23 mouse cellular contexts compared by ENCODE assay signal in genomic region chr14:62453276-62453675, GRCm38 (mm10). TPM values are rescaled to one million over a fixed set of nuclear protein-coding genes. Genes with fewer than 3 reads are reported as not detected.
DNase-seq lines count a peak whose midpoint lies in the region; ATAC-seq and TF ChIP-seq lines count a peak whose summit lies in the region.
"Had no signal": no experiment of that assay in that cellular context is flagged by ENCODE, and none has a peak within 500 bp of the region (broad histone marks: within the 10 kb centered on the region; RNA-seq: fewer than 3 reads in every experiment).

No protein-coding gene starts in this region.

- TF ChIP-seq POLR2A in brain, embryonic 14.5 days (IDR thresholded peaks at IDR 0.05; ENCODE audit: borderline replicate concordance, extremely low read depth, insufficient read depth, insufficient read length, poor library complexity, severe bottlenecking) = no peak

- H3K27ac ChIP-seq in forebrain, embryonic 16.5 days (ENCODE audit: low read length) = peak overlapping the region; percentile 41
- H3K27ac ChIP-seq in forebrain, embryonic 14.5 days (ENCODE audit: low read depth, low read length) = no peak overlapping the region; the same call in 1 of the 2 replicates
- H3K27ac ChIP-seq: embryonic facial prominence, embryonic 13.5 days; hindbrain, embryonic 10.5 days had no signal

- no peaks in the 10 kb centered on the region for H3K36me3 ChIP-seq in forebrain, embryonic 16.5 days (ENCODE audit: control insufficient read depth, insufficient read depth)
- H3K36me3 ChIP-seq in forebrain, embryonic 14.5 days (ENCODE audit: control insufficient read depth, insufficient read depth, low read length) = no peaks in the 10 kb centered on the region
- H3K36me3 ChIP-seq: embryonic facial prominence, embryonic 13.5 days; hindbrain, embryonic 10.5 days; hindbrain, embryonic 15.5 days had no signal

- no peak for DNase-seq in forebrain, embryonic 14.5 days (ENCODE audit: low spot score)
- DNase-seq in adrenal gland, adult 2 months = peak; percentile 40
- peak; percentile 51 for DNase-seq in adrenal gland, postnatal 10 days
- peak; percentile 25 for DNase-seq in brain, embryonic 14.5 days (ENCODE audit: low read depth)
- no peak for DNase-seq in right cerebral cortex, adult 18-20 months
- no peak for DNase-seq in natural killer cell, adult 2 months (ENCODE audit: low spot score in 2 of 2)
- DNase-seq: cerebellum, adult 18-20 months; cerebellum, adult 9-11 months; cerebellum, postnatal 36 days; forebrain, postnatal 0 days; gastrocnemius, postnatal 25 days; kidney, adult 2 months had no signal

- no peak for ATAC-seq in forebrain, embryonic 16.5 days
- no peak for ATAC-seq in forebrain, embryonic 14.5 days
- ATAC-seq: activated CD4-positive, CD25-positive, alpha-beta regulatory T cell, adult 4 months; forebrain, postnatal 0 days; intestine, embryonic 16.5 days had no signal

- no peaks in the 10 kb centered on the region for H3K9me3 ChIP-seq in forebrain, embryonic 16.5 days (ENCODE audit: control insufficient read depth, low read length)
- H3K9me3 ChIP-seq in forebrain, embryonic 14.5 days (replicated peaks; ENCODE audit: control insufficient read depth, low read length) = no peaks in the 10 kb centered on the region
- H3K9me3 ChIP-seq: embryonic facial prominence, embryonic 13.5 days; hindbrain, embryonic 10.5 days; hindbrain, embryonic 15.5 days had no signal

- H3K4me1 ChIP-seq in forebrain, embryonic 16.5 days (replicated peaks; ENCODE audit: control insufficient read depth, insufficient read depth, low read length) = peaks cover 36% of the 10 kb centered on the region
- peaks cover 32% of the 10 kb centered on the region for H3K4me1 ChIP-seq in forebrain, embryonic 14.5 days (ENCODE audit: control insufficient read depth, insufficient read depth, low read length)

- H3K4me2 ChIP-seq in forebrain, embryonic 16.5 days (ENCODE audit: low read length) = no peak overlapping the region
- H3K4me2 ChIP-seq in forebrain, embryonic 14.5 days (ENCODE audit: low read length) = no peak overlapping the region
- H3K4me2 ChIP-seq: embryonic facial prominence, embryonic 13.5 days; hindbrain, embryonic 15.5 days had no signal

- 79% methylated on average over 11 of the region's 11 CpGs for WGBS in forebrain, embryonic 16.5 days
- 81% methylated on average over 11 of the region's 11 CpGs for WGBS in forebrain, embryonic 14.5 days

- H3K4me3 ChIP-seq in forebrain, embryonic 16.5 days (replicated peaks; ENCODE audit: low read length) = no peak overlapping the region
- H3K4me3 ChIP-seq in forebrain, embryonic 14.5 days (ENCODE audit: low read depth, low read length) = no peak overlapping the region
- H3K4me3 ChIP-seq: embryonic facial prominence, embryonic 13.5 days; hindbrain, embryonic 10.5 days; hindbrain, embryonic 15.5 days had no signal

- no peak for TF ChIP-seq CTCF in brain, embryonic 14.5 days (IDR thresholded peaks at IDR 0.05; ENCODE audit: borderline replicate concordance, extremely low read depth, insufficient read depth, insufficient read length)

- H3K9ac ChIP-seq in forebrain, embryonic 16.5 days (replicated peaks; ENCODE audit: low read depth, low read length) = no peak overlapping the region
- no peak overlapping the region for H3K9ac ChIP-seq in forebrain, embryonic 14.5 days (ENCODE audit: low read length)
- H3K9ac ChIP-seq: embryonic facial prominence, embryonic 13.5 days; forebrain, postnatal 0 days; hindbrain, embryonic 15.5 days had no signal

- no peaks in the 10 kb centered on the region for H3K27me3 ChIP-seq in forebrain, embryonic 16.5 days (replicated peaks; ENCODE audit: control insufficient read depth, insufficient read depth, low read length)
- H3K27me3 ChIP-seq in forebrain, embryonic 14.5 days (replicated peaks; ENCODE audit: control insufficient read depth, insufficient read depth, low read length) = no peaks in the 10 kb centered on the region
- H3K27me3 ChIP-seq: CH12.LX; embryonic facial prominence, embryonic 13.5 days; hindbrain, embryonic 15.5 days; Patski had no signal

RNA-seq across cellular contexts. Expression of gene Gucy1b2, which starts 2.8 kb away (rescaled TPM):
- polyA plus RNA-seq in forebrain, embryonic 16.5 days (2015; fragmentation: Nextera tagmentation; extraction: Ambion mirVana) = 2.7 and 2.9 TPM in 2 replicates
- 3.7 and 4.5 TPM in 2 replicates for polyA plus RNA-seq in forebrain, embryonic 14.5 days (2014; fragmentation: Nextera tagmentation; extraction: Ambion mirVana)
- total RNA-seq in adrenal gland, adult 2 months (2021) = under 1 TPM; 0.81 to 0.97 TPM
- 0.11 and 0.43 TPM in 2 replicates for polyA plus RNA-seq in adrenal gland, adult 2 months (2012; rRNA removed)
- total RNA-seq in adrenal gland, postnatal 10 days (2021) = under 1 TPM; 0.82 to 0.84 TPM
- 1.1 and 2.0 TPM in 2 replicates for polyA plus RNA-seq in brain, embryonic 14.5 days (2012; rRNA removed)
- total RNA-seq: CH12.LX; gastrocnemius, adult 18-20 months; gastrocnemius, postnatal 25 days; granulocyte monocyte progenitor cell, adult 5-6 weeks; heart, postnatal 25 days had no signal
- polyA plus RNA-seq: activated CD4-positive, CD25-positive, alpha-beta regulatory T cell, adult 4 months had no signal

Comparison
In these comparisons a context has a peak if more than half of its experiments do, and no peak if none do; other contexts are left out.
1. DNase-seq: peak in adrenal gland, adult 2 months (single experiment), adrenal gland, postnatal 10 days (single experiment) and brain, embryonic 14.5 days (single experiment); none in forebrain, embryonic 14.5 days (single experiment), right cerebral cortex, adult 18-20 months (single experiment) and natural killer cell, adult 2 months (0 of 2).